Mouse (Mus musculus): Measurements from ENCODE around the gene Kcnrg.

GRCm38 (mm10) chr14:61597968-61598367 lies 9.3 kb upstream of the Kcnrg start, which contains the start of gene Trim13:
- TF ChIP-seq MYOD1 (IDR thresholded peaks at IDR 0.05; ENCODE audit: control insufficient read depth in 1 of 3, insufficient read length in 2 of 3, low read depth in 2 of 3) = no peak
- TF ChIP-seq TCF12 (IDR thresholded peaks at IDR 0.05; ENCODE audit: insufficient read depth, poor library complexity, severe bottlenecking) = no peak
- TF ChIP-seq SRF (IDR thresholded peaks at IDR 0.05; ENCODE audit: control insufficient read depth, insufficient read length, low read depth) = no peak
- no peak for TF ChIP-seq POLR2A (IDR thresholded peaks at IDR 0.05; ENCODE audit: insufficient read length, low read depth)

All from myocyte (in vitro differentiated cells).